Comparison of ENCODE assay signal across 8 mouse cellular contexts in genomic region chr14:30671986-30672312, GRCm38 (mm10). TPM values are rescaled to one million over a fixed set of nuclear protein-coding genes. Genes with fewer than 3 reads are reported as not detected.
A peak's percentile ranks its signal among the peaks of the same experiment; 100 is the strongest.
DNase-seq lines count a peak whose midpoint lies in the region; ATAC-seq and TF ChIP-seq lines count a peak whose summit lies in the region.

No protein-coding gene starts in this region.

- no peak overlapping the region; the same call in 1 of the 2 replicates for H3K27ac ChIP-seq in hindbrain, embryonic 15.5 days (replicated peaks)

- 20% methylated on average over 3 of the region's 3 CpGs for WGBS in hindbrain, embryonic 15.5 days

- CTCF ChIA-PET in Patski (lab: Charles Lee), result interaction anchor here (0.8 to 4.2 kb wide), 16 partner anchors 10 to 103 kb away, joined by 3 to 28 read pairs (median 4); no protein-coding TSS in a partner anchor

- TF ChIP-seq CTCF in Patski (IDR thresholded peaks at IDR 0.05), result peak; percentile 82

- ATAC-seq in Patski, result peak; percentile 59
- peak; percentile 95 for ATAC-seq in hindbrain, embryonic 15.5 days (ENCODE audit: low FRiP score, low read depth)

- no peak overlapping the region for H3K9ac ChIP-seq in hindbrain, embryonic 15.5 days

- no peak overlapping the region for H3K4me2 ChIP-seq in hindbrain, embryonic 15.5 days

- no peaks in the 10 kb centered on the region for H3K4me1 ChIP-seq in hindbrain, embryonic 15.5 days (replicated peaks)

- H3K27me3 ChIP-seq in Patski, result no peaks in the 10 kb centered on the region
- no peaks in the 10 kb centered on the region for H3K27me3 ChIP-seq in hindbrain, embryonic 15.5 days

- in situ Hi-C loops in Patski (cut with MboI; ENCODE audit: low pct_unique_long_range_greater_than_20kb), result loop anchor here (5.0 to 25.0 kb wide), 3 partner anchors 85 to 685 kb away; partner anchors contain the start of gene Actr8

- no peak overlapping the region for H3K4me3 ChIP-seq in hindbrain, embryonic 15.5 days

- no peaks in the 10 kb centered on the region for H3K9me3 ChIP-seq in hindbrain, embryonic 15.5 days

- DNase-seq in Patski (ENCODE audit: low read depth, low spot score), result no peak
- peak; percentile 95 to 96 for DNase-seq in cerebellum, postnatal 14 days
- peak; percentile 90 to 91 for DNase-seq in frontal cortex, postnatal 25 days (ENCODE audit: low spot score in 2 of 2)
- peak; percentile 86 to 90 for DNase-seq in layer of hippocampus, postnatal 36 days
- DNase-seq in lung, postnatal 36 days, result peak; percentile 96
- peak; percentile 81 for DNase-seq in retina, postnatal 7 days (ENCODE audit: low read depth, low spot score)
- DNase-seq in urinary bladder, adult 18-20 months (ENCODE audit: low spot score in 2 of 2), result peak; percentile 72 to 73

- peaks cover 39% of the 10 kb centered on the region; the same call in 1 of the 2 replicates for H3K36me3 ChIP-seq in hindbrain, embryonic 15.5 days

- POLR2A ChIA-PET in Patski (lab: Charles Lee), result interaction anchor here (1.1 kb wide), 1 partner anchor 20 kb away, joined by 3 read pairs; no protein-coding TSS in a partner anchor

RNA-seq across cellular contexts. Expression of gene Rft1, which starts 17.8 kb away (rescaled TPM):
- polyA plus RNA-seq in Patski (2021), result 24.4 TPM
- 8.0 and 8.6 TPM in 2 replicates for polyA plus RNA-seq in hindbrain, embryonic 15.5 days (2015; fragmentation: Nextera tagmentation; extraction: Ambion mirVana)
- total RNA-seq in layer of hippocampus, postnatal 36 days (2021), result 10 to 100 TPM; 11.2 to 12.7 TPM

RNA-seq across cellular contexts. Expression of gene Sfmbt1, which starts 42.7 kb away (rescaled TPM):
- 14.8 TPM for polyA plus RNA-seq in Patski (2021)
- polyA plus RNA-seq in hindbrain, embryonic 15.5 days (2015; fragmentation: Nextera tagmentation; extraction: Ambion mirVana), result 16.9 and 18.1 TPM in 2 replicates
- 10 to 100 TPM; 32.3 to 33.0 TPM for total RNA-seq in layer of hippocampus, postnatal 36 days (2021)

RNA-seq across cellular contexts. Expression of gene Prkcd, which starts 45.9 kb away (rescaled TPM):
- 68.7 TPM for polyA plus RNA-seq in Patski (2021)
- polyA plus RNA-seq in hindbrain, embryonic 15.5 days (2015; fragmentation: Nextera tagmentation; extraction: Ambion mirVana), result 27.1 and 28.3 TPM in 2 replicates
- 10 to 100 TPM; 33.5 to 38.1 TPM for total RNA-seq in layer of hippocampus, postnatal 36 days (2021)
